Mouse (Mus musculus) limb, embryonic 15.5 days (tissue): Measurements from ENCODE around the gene Vim. TPM values are rescaled to one million over a fixed set of nuclear protein-coding genes. Genes with fewer than 3 reads are reported as not detected.
"Not testable (repeated sequence)": the region's sequence is repeated elsewhere in the genome, so short reads cannot be mapped to it uniquely, and the experiment has no call there.

Source experiments
- ATAC-seq: fragments of 200-750 bp; cut with Nextera tagmentation; 2 replicates; pipeline ENCODE4 v1.8.0; 2017; ENCODE audit warnings: low read depth, moderate TSS enrichment; ENCODE audit not compliant: insufficient number of reproducible peaks, low FRiP score, low TSS enrichment
- H3K27ac ChIP-seq: fragments of 300-500 bp; sonication (generic); 2 replicates; pipeline ENCODE4 v1.5.1; 2015; ENCODE audit warnings: moderate library complexity, mild to moderate bottlenecking, inconsistent platforms
- H3K27me3 ChIP-seq: fragments of 300-500 bp; sonication (generic); 2 replicates; pipeline ENCODE4 v1.6.1; 2015; ENCODE audit warnings: inconsistent platforms
- H3K36me3 ChIP-seq: fragments of 300-500 bp; sonication (generic); 2 replicates; pipeline ENCODE4 v1.6.1; 2015; ENCODE audit warnings: inconsistent platforms
- H3K4me1 ChIP-seq: fragments of 300-500 bp; sonication (generic); 2 replicates; pipeline ENCODE4 v1.6.1; 2015; ENCODE audit warnings: inconsistent platforms
- H3K4me2 ChIP-seq: fragments of 300-500 bp; sonication (generic); 2 replicates; pipeline ENCODE4 v1.6.1; 2015; ENCODE audit warnings: mild to moderate bottlenecking, inconsistent platforms
- H3K4me3 ChIP-seq: fragments of 300-500 bp; sonication (generic); 2 replicates; pipeline ENCODE4 v1.5.1; 2015; ENCODE audit warnings: mild to moderate bottlenecking, inconsistent platforms
- H3K9ac ChIP-seq: fragments of 300-500 bp; sonication (generic); 2 replicates; pipeline ENCODE4 v1.6.1; 2015; ENCODE audit warnings: inconsistent platforms
- H3K9me3 ChIP-seq: fragments of 300-500 bp; sonication (generic); 2 replicates; pipeline ENCODE4 v1.6.1; 2016; ENCODE audit warnings: inconsistent platforms
- WGBS: fragments of 180-500 bp; shearing (Covaris S2); methylation state at CpG from one replicate; pipeline ENCODE4 v1.1.7; 2015; 5-methylcytosine and 5-hydroxymethylcytosine counted together
- polyA plus RNA-seq: library from polyadenylated mRNA; unstranded; fragments of >200 nt; fragmentation: Nextera tagmentation; extraction: Ambion mirVana; gene quantifications from 2 replicates; pipeline ENCODE4 v1.2.1, GENCODE M21; 2015

Vim gene
- polyA plus RNA-seq, 1 experiment from 2014 or later: 1,300 TPM

GRCm38 (mm10) chr2:13583746-13584145 is 10.0 kb downstream of the Vim start:
- not testable (repeated sequence) for H3K27me3 ChIP-seq, H3K27ac ChIP-seq, H3K4me3 ChIP-seq, H3K9me3 ChIP-seq, H3K4me2 ChIP-seq, H3K4me1 ChIP-seq, ATAC-seq, H3K9ac ChIP-seq
- H3K36me3 ChIP-seq: peaks cover 39% of the 10 kb centered on the region

GRCm38 (mm10) chr2:13593328-13593727 is 19.6 kb downstream of the Vim start:
- no peak overlapping the region for H3K27ac ChIP-seq
- H3K36me3 ChIP-seq: no peaks in the 10 kb centered on the region
- no peak for ATAC-seq
- H3K4me1 ChIP-seq: no peaks in the 10 kb centered on the region
- WGBS: 81% methylated on average over 4 of the region's 4 CpGs
- H3K4me3 ChIP-seq: no peak overlapping the region
- H3K27me3 ChIP-seq: no peaks in the 10 kb centered on the region
- H3K9me3 ChIP-seq: no peaks in the 10 kb centered on the region
- no peak overlapping the region for H3K4me2 ChIP-seq
- H3K9ac ChIP-seq: no peak overlapping the region

DNA sequence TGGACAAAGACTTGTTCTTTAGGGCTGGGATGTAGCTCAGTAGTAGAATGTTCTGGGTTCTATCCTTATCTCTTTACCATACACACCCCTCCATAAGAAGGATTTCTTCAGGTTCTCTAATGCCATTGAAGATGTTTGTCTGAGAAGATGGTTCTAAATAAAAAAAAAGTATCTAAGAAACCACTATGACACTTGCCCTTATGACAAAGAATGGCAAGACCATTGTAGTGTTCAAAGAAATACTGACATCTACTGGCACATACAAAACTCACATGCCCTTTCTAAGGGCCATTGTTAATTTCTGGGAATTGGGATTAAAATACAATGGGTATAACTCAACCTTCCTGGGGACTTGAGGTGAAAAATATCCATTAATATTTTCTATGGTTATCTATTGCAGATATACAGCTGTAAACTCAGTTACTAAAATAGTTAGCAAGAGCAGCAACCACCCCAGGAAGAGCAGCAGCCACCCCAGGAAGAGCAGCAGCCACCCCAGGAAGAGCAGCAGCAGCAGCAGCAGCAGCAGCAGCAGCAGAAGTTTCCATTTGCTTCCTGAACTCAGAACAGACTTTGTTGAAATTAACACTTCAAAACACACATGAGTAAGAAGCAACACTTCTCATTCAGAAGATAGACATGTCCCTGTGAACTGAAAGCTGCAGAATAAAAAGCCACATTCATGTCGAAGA is 23.4 kb downstream of the Vim start:
- no peak overlapping the region for H3K9ac ChIP-seq
- WGBS: 92% methylated on average over 1 of the region's 1 CpGs
- no peaks in the 10 kb centered on the region for H3K27me3 ChIP-seq
- no peak for ATAC-seq
- no peak overlapping the region for H3K4me2 ChIP-seq
- no peak overlapping the region for H3K27ac ChIP-seq
- H3K4me1 ChIP-seq: no peaks in the 10 kb centered on the region
- no peak overlapping the region for H3K4me3 ChIP-seq
- no peaks in the 10 kb centered on the region for H3K9me3 ChIP-seq
- H3K36me3 ChIP-seq: no peaks in the 10 kb centered on the region

DNA sequence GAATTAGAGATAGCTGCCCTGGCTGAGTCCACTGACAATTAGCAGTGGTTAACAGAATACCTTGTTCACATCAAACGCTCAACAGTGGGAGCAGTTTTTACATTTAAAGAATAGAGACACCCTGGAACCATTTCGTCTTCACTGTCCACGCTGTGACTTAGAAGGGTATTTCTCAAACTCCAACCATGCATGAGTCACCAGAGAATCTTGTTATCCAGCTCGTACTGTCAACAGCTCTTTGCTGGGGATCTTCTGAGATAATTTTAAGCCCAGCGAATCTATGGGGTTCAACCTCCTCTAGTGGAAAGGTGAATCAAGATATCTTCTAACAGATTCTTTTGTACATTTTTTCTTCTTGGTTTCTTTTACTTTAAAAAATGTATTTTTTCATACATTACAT is 24.4 kb downstream of the Vim start:
- H3K9me3 ChIP-seq: no peaks in the 10 kb centered on the region
- 73% methylated on average over 5 of the region's 5 CpGs for WGBS
- H3K4me2 ChIP-seq: no peak overlapping the region
- no peak overlapping the region for H3K27ac ChIP-seq
- H3K4me3 ChIP-seq: no peak overlapping the region
- no peaks in the 10 kb centered on the region for H3K4me1 ChIP-seq
- no peak overlapping the region for H3K9ac ChIP-seq
- no peaks in the 10 kb centered on the region for H3K36me3 ChIP-seq
- H3K27me3 ChIP-seq: no peaks in the 10 kb centered on the region
- no peak for ATAC-seq

DNA sequence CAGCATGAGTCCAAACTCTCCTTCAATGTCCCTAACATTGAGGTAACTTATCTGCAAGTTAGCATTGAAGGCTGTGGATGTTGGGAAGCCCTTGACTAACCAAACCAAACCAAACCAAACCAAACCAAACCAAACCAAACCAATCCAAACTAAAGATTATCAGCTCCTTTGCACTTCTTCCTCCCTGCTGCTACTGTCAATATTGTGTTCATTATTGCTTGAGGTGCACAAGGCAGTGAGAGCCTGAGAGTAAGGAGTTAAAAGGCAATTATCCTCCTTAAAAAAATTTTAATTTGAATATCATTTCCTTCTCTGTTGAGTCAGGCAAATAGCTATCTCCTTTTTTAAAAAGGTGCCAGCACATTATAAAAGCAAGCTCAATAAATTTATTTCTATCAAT is 29.4 kb downstream of the Vim start:
- H3K9me3 ChIP-seq: no peaks in the 10 kb centered on the region
- H3K4me3 ChIP-seq: no peak overlapping the region
- no peak overlapping the region for H3K27ac ChIP-seq
- no peak overlapping the region for H3K4me2 ChIP-seq
- H3K9ac ChIP-seq: no peak overlapping the region
- ATAC-seq: no peak
- H3K27me3 ChIP-seq: no peaks in the 10 kb centered on the region
- H3K4me1 ChIP-seq: no peaks in the 10 kb centered on the region
- H3K36me3 ChIP-seq: no peaks in the 10 kb centered on the region

DNA sequence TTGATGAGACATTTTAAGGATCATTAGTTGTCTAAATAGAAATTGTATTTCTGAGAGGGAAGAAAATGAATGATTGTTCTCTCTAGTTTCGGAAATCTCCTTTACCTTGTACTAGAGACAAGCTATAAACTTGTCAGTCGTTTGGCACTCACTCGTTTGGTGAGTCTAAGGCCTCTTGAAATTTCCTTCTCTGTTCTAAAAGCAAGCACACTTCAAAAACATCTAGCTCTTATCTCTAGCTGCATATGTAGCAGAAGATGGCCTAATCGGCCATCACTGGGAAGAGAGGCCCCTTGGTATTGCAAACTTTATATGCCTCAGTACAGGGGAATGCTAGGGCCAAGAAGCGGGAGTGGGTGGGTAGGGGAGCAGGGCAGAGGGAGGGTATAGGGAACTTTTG is 29.9 kb downstream of the Vim start:
- H3K4me1 ChIP-seq, H3K9me3 ChIP-seq, H3K4me2 ChIP-seq, H3K9ac ChIP-seq, H3K36me3 ChIP-seq, H3K27me3 ChIP-seq, H3K27ac ChIP-seq, ATAC-seq, H3K4me3 ChIP-seq: not testable (repeated sequence)
- 59% methylated on average over 5 of the region's 5 CpGs for WGBS

- WGBS: 39% methylated on average over 7 of the region's 7 CpGs
- Histone ChIP-seq H3K4me1 (0 out of 2 replicates have a peak, but pooled peaks cover 4% of the 10 kb centered on the region), H3K9ac (no peak overlapping the region), H3K27ac (no peak overlapping the region; the same call in 1 of the 2 replicates), H3K4me3 (no peak overlapping the region), H3K36me3 (no peaks in the 10 kb centered on the region), H3K27me3 (no peaks in the 10 kb centered on the region), H3K4me2 (no peak overlapping the region), H3K9me3 (no peaks in the 10 kb centered on the region)
- no peak for ATAC-seq
These were observed 56.6 kb downstream of the Vim start for GRCm38 (mm10) chr2:13630136-13630832.

Other genes with a start within 250 kb of the Vim start
- gene Cubn, start 82.1 kb upstream of the Vim start, polyA plus RNA-seq: 0.22 and 0.35 TPM in 2 replicates
- gene Trdmt1, start 29.3 kb upstream of the Vim start, polyA plus RNA-seq: 8.9 and 11.5 TPM in 2 replicates
- 1.2 and 1.5 TPM in 2 replicates for gene St8sia6, start 220.1 kb downstream of the Vim start, polyA plus RNA-seq